Mouse (Mus musculus): Measurements from ENCODE around the gene Hmg20a.

DNA sequence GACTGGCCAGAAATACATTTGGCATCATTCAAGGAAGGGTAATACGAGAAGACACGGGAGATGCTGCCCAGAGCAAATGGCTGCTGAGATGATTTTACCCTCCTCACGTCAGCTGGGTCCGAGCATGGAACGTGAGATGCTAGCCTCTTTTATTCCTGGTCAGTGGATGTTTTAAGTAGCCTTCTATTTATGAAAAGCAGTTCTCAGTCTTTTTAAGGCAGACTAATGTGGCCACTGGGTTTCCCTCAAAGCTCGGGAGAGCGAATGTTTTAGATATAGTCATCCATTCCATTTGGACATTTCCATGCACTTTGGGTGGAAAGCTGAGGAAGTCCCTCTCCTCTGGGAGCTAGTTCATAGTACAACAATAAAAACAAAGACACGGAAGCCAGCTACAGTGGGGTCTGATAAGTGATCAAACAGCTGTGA is 84.1 kb downstream of the Hmg20a start:
- TF ChIP-seq CTCF (IDR thresholded peaks at IDR 0.05; ENCODE audit: low read depth, low read length) (no peak), POLR2A (IDR thresholded peaks at IDR 0.05; ENCODE audit: extremely low read depth, insufficient read depth, low read length) (no peak)

All from liver, adult 2 months (tissue).